In genomic region chr8:72177346-72177925, GRCm38 (mm10) we compare ENCODE assay signal across 1 mouse cellular context.
TF ChIP-seq lines count a peak whose summit lies in the region.

No protein-coding gene starts in this region.

TF ChIP-seq in CH12.LX, 34 proteins besides CTCF, POLR2A, EP300 and RAD21:
- TF ChIP-seq SMC3 (IDR thresholded peaks at IDR 0.05; ENCODE audit: low read depth, low read length) = peak; percentile 80
- TF ChIP-seq MAX (IDR thresholded peaks at IDR 0.05; ENCODE audit: low read length) = 0 out of 2 replicates have a peak, but pooled peaks have one; percentile 15
- peak; percentile 26 for TF ChIP-seq ZC3H11A (IDR thresholded peaks at IDR 0.05; ENCODE audit: low read depth, low read length)
- TF ChIP-seq NRF1 (IDR thresholded peaks at IDR 0.05; ENCODE audit: low read depth, low read length) = no peak
- 0 out of 2 replicates have a peak, but pooled peaks have one; percentile 30 for TF ChIP-seq IRF4 (IDR thresholded peaks at IDR 0.05; ENCODE audit: low read depth, low read length)
- TF ChIP-seq NELFE (IDR thresholded peaks at IDR 0.05; ENCODE audit: low read depth, low read length) = 0 out of 2 replicates have a peak, but pooled peaks have one; percentile 41
TF ChIP-seq in CH12.LX: peak in this region for 5.
